Mouse (Mus musculus): ENCODE measurements around the gene Kcne1l. TPM values are rescaled to one million over a fixed set of nuclear protein-coding genes. Genes with fewer than 3 reads are reported as not detected.

The Kcne1l gene
- total RNA-seq (2021): 0.21 TPM in 1 of 2 replicates, not detected in the other
- long read RNA-seq: 0 reads

GRCm38 (mm10) chrX:142305869-142306581 lies at the start of gene Kcne1l:
TSS of gene Kcne1l (minus strand) at chrX:142306294.
- DNase-seq: no peak

GRCm38 (mm10) chrX:142336207-142336606 lies 30.1 kb upstream of the Kcne1l start:
- DNase-seq: no peak

GRCm38 (mm10) chrX:142335502-142335901 lies 29.4 kb upstream of the Kcne1l start:
- no peak for DNase-seq

- no peak for DNase-seq
Measured at GRCm38 (mm10) chrX:142325760-142326159, 19.7 kb upstream of the Kcne1l start.

GRCm38 (mm10) chrX:142316106-142316505 lies 10.0 kb upstream of the Kcne1l start:
- DNase-seq: no peak

GRCm38 (mm10) chrX:142315270-142315669 lies 9.2 kb upstream of the Kcne1l start:
- no peak for DNase-seq

- peak; percentile 66 for DNase-seq
Measured at GRCm38 (mm10) chrX:142314307-142315024, 8.4 kb upstream of the Kcne1l start.

- no peak for DNase-seq
Measured at GRCm38 (mm10) chrX:142310431-142310830, 4.3 kb upstream of the Kcne1l start.

- no peak for DNase-seq
Measured at GRCm38 (mm10) chrX:142305010-142305868, 855 bp downstream of the Kcne1l start.

GRCm38 (mm10) chrX:142304592-142304991 lies 1.5 kb downstream of the Kcne1l start:
- DNase-seq: no peak

GRCm38 (mm10) chrX:142303456-142303855 lies 2.6 kb downstream of the Kcne1l start:
- DNase-seq: no peak

- DNase-seq: no peak
Measured at GRCm38 (mm10) chrX:142285905-142286304, 20.2 kb downstream of the Kcne1l start.

- DNase-seq: no peak
Measured at GRCm38 (mm10) chrX:142276573-142276972, 29.5 kb downstream of the Kcne1l start.

GRCm38 (mm10) chrX:142276031-142276430 lies 30.1 kb downstream of the Kcne1l start:
- no peak for DNase-seq

Other genes starting within 250 kb of the Kcne1l start
- not detected in 2 replicates for gene Gucy2f, start 109.4 kb downstream of the Kcne1l start, total RNA-seq (2021)
- 17.4 and 19.2 TPM in 2 replicates for gene Nxt2, start 79.5 kb downstream of the Kcne1l start, total RNA-seq (2021)
- gene Acsl4, start 84.2 kb upstream of the Kcne1l start, total RNA-seq (2021): 426 and 439 TPM in 2 replicates

Data from adrenal gland, postnatal 25 days (tissue).